Mouse (Mus musculus) spleen, postnatal 10 days (tissue): ENCODE data around the gene Osbp2.

Experiments
- DNase-seq, 2 experiments: peaks; one replicate each; pipeline ENCODE4 v3.0.0; 2021 to 2022; ENCODE audit warnings: low spot score in 2 of 2

Gene Osbp2

DNA sequence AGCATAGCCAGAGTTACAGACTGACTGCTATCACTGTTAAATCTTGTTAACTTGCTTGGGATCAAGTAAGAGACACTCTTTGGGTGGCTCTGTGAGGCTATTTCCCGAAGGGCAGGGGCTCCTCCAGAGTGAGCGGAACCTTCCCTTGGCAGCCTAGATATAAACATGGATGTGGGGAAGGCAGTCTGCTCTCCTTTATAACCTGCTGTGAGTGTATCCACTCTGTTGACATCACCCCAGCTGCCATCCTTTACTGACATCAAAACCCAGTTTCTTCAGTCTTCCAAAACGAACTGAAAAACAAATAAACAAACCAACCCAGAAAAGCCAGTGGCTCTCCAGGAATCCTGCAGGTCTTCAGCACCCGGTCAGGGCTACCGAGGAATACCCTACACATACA lies 39.6 kb downstream of the Osbp2 start:
- DNase-seq = no peak

DNA sequence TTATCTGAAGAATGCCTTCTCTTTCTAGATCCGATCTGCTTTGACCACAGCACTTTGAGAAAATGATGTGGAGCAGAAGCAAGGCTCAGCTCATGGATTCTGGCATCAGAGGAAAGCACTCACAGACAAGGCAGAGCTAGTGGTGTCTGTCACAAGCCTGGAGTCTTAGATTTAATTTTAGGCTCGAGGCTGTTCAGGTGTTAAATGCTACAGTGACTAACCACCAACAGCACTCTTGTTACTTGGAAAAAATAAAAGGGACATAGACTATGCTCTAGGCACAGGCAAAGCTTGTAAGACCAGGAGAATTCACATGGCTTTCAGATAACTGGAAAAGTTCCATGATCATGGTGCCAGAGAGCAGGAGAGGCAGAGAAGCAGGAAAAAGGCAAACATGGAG lies 40.3 kb downstream of the Osbp2 start:
- DNase-seq = no peak

DNA sequence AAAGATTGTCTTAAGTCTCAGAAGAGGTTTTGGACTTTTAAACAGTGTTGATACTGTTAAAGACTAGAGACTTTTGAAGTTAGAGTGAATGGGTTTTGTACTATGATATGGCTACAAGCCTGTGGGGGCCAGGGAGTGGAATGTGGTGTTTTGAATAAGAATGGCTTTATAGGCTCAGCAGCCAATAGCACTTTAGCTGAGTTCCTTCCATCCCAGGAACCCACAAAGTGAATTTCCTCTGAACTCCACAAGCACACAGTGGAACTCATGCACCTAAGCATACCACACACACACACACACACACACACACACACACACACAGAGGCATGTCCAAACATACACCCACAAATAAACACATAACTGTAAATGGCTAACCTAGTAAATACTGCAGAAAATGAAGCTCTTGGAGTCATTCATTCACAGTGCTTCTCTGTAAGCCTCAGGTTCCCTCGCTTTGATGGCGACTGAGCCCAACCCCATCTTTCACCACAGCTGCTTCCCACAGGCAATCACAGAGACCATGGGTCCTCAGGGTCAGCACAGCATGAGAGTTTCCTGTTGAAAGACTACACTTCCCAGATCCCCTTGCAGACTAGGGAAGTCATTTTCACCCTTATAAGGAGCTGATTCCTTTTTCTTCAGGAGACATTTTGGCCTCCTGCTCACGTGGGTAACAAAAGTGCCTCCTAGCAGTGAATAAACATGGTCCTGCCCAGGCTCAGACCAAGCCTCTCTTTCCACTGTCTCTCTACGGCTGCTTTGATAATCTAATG lies 45.5 kb downstream of the Osbp2 start:
- no peak for DNase-seq

DNA sequence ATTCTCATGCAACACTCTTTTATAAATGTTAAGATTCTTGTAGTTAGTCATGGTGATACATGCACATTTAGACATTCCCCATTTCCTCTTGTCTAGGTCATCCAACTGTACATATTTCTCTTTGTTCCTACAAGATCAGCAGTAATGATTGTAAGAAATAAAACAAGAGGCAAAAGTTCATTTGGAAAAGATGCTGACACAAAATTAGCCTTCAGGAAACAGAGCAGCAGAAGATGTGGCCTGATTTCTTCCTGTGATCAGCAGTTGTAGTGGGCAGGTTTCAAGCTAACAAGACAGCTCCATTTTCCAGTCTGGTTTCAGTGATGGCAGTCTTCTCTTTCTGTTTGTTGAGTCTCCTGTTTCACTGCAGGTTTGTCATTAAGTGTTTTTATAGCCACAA lies 47.8 kb downstream of the Osbp2 start:
- DNase-seq = no peak

DNA sequence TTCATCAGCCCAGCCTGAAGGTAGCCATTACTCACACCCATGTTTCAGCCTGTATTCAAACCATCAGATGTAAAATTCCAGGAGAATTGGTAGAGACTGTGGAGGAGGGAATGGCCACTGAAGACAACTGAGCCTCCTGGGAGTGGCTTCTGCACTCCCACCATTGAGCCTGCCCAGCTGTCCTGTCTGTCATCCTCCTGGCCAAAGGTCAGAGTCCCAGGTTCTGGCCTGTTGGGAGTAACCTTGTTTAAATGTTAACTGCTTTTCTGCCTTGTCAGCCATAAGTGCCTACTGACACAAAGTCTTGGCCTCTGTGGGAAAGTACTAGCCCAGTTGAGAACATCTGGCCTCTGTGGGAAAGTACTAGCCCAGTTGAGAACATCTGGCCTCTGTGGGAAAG lies 50.4 kb downstream of the Osbp2 start:
- no peak for DNase-seq

DNA sequence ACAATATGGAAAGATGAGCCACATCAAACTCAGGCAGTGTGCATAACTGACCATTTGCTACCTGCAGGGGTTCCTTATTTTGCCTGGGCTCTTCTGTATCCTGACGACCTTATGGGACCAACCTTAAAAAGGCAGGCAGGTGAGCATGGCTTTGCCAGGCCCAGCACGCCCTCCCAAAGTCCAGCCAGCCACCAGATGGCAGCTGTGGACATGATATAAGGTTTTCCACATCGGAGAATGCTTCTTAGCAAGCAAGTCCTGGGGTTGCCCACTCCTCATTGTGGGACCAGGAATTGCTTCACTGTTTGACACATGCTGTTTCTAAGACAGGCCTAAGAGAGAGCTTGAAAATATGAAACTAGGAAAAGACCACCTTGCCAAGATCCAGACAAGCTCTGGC lies 55.5 kb downstream of the Osbp2 start:
- DNase-seq = no peak

DNA sequence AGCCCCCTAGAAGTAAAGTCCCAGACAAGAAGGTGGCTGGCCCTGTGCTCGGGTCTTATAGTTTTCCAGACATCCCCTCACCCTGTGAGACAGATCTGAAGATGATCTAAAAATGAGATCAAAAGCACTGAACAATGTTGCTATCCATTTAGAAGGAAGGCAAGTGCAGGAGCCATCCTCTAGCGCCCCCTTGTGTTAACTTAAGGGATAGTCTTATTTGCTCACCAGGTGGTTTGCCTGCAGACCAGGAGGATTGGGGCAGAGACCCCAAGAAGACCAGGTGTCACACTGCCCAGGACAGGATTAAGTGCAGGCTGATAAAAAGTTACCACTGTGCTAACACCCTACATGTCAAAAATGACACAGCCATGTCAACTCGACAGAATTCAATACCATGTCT lies 58.3 kb downstream of the Osbp2 start:
- DNase-seq = no peak

DNA sequence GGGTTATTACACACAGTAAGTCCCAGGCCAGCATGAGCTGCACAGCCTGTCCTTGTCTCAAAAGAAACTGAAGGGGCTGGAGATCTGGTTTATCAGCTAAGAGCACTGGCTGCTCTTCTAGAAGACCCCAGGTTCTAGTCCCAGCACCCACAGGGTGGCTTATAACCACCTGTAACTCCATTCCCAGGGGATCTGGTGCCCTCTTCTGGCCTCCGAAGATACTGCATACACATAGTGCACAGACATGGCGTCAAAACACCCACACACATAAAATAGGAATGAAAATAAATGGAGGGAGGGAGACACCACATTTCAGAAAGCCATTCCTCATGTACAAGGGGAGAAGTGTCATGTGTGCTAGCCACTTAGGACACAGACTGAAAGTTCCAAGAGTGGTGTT lies 59.1 kb downstream of the Osbp2 start:
- no peak for DNase-seq

DNA sequence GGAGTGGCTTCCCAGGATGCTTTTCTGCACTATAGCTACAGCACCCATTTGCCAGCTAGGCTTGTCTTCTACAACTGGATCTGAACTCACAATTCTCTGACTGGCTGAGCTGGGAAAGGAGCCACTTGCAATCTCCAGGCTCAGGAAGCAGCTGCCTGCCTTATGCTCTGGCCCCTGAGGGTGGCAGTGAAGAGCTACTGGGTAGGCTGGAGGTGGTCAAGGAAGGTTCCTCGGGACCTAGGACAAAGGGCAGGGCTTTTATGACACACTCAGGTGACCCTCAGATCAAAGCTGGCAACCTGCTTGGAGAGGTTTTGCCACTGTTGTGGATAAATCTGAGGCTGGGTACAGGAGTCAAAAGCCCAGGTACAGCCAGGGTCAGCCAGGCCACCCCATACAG lies 61.6 kb downstream of the Osbp2 start:
- DNase-seq = no peak

DNA sequence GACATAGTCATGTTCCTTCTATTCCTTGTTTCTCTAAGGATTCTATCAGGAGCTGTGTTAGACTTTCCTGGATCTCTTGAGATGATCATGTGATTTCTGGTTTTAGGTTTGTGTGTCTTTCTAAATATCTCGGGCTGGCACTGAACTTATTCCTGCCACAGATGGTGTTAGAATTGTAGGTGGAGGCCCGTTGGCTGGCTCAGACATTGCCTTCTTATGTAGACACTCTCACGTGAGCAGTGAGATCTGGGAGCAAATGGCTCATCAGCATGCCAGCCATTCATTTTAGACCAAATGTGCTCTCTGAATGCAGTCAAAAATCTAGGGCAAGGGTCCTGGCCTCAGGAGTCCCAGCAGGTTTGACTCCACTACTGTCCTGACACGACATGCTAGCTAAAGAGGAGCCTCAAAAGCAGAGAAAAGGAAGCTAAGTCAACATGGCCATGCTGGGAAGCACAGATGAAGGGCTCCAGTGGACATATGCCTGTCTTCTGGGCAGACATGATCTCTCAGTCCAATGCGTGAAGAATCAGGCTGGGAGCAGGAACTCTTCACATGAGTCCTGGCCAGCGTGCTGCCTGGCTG lies 66.0 kb downstream of the Osbp2 start:
- no peak for DNase-seq

DNA sequence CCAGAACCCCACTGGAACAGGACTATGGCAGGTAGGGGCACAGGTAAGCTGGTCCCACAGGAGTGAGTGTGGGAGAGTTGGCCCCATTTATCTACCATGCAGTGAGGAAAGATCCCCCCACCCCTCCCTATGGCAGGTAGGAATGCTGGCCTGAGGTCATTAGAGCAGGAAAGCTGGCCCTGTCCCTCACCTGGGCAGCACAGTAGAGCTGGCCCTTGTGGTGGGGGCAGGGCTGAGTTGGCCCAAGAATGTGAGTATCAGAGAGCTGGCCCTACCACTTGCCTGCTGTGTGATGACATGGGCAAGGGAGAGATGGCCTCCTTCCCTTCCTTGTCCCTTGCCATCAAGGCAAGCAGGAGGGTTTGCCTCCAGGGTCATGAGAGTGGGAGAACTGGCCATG lies 73.0 kb downstream of the Osbp2 start:
- no peak for DNase-seq

DNA sequence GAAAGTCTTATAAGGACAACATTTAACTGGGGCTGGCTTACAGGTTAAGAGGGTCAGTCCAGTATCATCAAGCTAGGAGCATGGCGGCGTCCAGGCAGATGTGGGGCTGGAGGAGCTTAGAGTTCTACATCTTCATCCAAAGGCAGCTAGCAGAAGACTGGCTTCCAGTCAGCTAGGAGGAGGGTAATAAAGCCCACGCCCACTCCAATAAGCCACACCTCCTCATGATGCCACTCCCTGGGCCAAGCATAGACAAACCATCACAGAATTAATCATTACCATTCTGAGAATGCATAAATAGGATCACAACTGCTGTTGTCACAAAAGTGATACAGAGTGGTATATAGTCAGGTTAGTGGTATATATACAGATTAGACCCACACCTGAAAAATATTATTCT lies 73.8 kb downstream of the Osbp2 start:
- no peak for DNase-seq

DNA sequence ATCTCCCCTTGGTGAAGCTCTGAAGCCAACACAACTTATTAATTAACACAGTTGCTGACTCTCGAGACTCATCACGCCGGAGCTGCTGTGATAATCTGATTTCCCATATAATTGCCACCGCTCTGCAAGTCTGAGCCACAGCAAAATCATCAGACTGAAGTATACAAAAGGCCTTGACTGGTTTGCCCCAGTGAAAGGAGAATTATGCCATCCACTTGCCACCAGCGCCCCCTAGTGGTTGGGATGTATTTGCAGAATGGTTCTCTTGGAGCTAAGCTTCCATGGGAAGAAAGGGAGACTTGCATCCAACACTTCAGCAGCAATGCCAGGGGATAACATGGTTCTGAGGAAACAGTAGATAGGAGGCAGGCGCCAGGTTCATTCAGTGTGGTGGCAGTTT lies 77.1 kb downstream of the Osbp2 start:
- peak; percentile 53 to 82 for DNase-seq

DNA sequence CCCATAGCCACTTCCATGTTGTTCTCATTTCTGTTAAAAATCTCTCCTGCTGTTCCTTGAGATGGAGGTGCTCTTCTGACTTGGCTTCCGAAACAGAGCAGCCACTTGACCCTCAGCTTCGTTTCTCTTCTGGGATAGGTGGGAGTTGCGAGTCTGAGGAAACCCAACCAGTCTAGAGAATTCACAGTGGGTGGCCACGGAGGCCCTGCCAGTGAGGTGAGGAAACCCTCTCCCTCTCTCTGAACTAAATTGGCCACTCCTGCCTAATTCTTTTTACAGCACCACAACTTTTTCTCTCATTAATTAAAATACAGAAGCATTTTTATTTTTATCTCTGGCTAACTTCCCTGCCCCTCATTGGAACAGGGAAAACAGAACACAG lies 88.4 kb downstream of the Osbp2 start:
- no peak for DNase-seq

DNA sequence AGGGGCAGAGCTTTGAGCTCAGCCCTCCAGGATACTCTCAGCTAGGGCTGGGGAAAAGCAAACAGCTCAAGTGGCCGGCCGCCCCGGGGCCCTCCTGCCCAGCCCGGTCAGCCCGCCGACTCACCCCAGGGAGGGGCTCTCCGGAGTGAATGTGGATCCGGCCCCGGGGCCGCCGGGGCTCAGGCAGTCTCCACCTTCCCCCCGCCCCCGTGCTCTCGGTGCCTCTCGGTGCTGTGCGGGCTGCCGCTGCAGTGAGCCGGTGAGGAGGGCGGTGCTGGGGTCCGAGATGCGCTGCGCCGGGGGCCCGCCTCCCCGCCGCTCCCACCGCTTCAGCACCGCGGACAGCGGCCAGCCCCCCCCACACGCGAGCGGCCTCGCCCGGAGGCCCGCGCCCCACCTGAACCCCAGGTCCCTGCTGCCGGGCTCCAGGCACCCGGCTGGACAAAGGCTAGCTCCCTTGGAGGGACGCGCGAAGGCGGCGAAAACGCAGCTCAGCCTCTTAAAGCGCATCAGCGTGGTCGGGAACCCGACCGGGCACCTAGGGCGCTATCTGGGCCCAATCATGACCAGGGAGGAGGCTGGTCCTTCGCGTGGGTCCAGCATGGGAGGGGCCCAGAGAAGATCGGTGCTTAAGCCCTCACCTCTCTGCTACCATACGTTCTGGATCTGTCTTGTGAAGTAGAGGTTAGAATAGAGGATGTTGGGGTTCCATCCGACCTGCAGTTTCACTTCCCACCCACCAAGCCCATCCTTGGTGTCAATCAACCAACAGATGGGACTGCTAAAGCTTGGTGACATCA lies 89.0 kb downstream of the Osbp2 start:
- peak in 1 of 2 experiments; percentile 41 for DNase-seq

DNA sequence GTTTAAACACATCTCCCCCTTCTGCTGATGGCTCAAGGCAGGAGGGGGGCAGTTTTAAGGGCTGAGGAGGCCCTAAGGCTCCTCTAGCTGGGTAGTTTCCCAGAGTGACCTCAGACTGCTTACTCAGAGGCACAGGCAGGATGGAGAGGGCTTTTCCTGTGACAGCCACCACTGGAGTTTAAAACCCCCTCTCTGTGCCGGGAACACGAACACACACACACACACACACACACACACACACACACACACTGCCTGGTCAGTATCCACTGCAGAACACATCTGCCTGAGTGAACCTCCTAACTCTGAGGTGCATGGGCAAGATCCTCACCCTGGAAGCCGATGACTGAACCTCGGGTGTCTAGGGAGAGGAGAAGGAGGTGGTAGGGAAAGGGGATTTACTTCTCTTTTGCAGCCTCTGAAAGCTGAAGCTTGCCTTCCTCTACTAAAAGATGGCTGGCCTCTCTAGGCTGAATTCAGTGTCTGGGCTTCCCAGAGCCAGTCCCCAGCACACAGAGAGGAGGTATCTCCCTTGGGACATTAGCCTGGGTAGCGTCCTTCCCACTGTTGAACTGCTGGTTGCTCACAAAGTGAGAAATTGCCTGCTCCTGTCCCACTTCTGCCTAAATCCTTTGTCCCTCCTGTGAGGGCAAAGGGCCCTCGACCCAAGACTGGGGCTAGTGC lies 89.8 kb downstream of the Osbp2 start:
- DNase-seq = no peak

DNA sequence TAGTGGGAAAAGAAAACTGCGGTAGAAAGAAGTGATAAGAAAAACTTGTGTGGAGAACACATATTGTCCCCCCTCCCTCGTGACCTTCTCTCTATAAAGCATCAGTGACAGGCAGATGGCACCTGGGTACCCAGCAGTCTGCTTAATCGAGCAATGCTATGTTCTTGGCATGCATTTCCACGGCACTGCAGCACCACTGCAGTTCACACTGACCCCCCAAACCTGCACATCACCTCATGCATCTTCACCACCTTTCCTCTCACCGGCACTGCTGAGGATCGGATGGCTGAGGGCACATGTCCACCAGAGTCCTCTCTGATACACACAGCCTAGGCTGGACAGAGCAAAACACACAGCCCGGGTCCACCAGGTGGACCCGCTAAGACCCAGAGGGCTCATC lies 90.6 kb downstream of the Osbp2 start:
- no peak for DNase-seq

DNA sequence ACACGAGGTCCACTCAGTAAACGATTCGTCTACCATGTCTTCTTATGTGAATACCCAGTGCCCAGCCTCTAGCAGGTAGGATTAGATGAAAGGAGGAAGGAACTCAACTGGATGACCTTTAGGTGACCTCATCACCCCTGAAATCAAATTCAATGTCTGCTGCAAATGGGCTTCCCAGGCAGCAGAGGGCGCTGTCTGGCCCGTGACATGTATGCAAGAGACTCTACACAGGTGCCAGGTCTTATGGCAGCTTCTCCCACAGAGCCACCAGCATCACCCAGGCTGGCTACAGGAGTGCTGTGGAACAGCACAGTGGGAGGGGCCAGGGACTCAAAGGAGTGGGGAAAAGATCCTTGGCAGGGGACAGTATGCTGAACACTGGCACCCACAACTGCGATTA lies 92.4 kb downstream of the Osbp2 start:
- no peak for DNase-seq

DNA sequence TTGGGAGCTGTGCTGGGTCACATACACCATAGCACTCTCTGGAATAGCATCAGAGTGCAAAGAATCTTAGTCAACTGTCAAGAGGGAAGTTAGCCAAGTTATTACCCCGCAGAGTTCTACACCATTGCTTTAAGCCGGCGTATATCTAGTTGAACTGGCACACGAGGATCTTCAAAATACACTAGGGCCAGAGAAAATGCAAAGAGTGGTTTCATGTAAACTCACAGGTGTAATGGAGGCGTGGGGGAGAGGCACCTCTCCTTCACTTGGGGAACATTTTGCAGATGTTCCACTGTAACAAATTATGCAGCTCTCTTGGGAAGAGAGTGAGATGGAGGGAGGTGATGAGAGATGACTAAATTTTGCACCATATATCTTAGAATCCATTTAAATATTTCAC lies 95.9 kb downstream of the Osbp2 start:
- no peak for DNase-seq

DNA sequence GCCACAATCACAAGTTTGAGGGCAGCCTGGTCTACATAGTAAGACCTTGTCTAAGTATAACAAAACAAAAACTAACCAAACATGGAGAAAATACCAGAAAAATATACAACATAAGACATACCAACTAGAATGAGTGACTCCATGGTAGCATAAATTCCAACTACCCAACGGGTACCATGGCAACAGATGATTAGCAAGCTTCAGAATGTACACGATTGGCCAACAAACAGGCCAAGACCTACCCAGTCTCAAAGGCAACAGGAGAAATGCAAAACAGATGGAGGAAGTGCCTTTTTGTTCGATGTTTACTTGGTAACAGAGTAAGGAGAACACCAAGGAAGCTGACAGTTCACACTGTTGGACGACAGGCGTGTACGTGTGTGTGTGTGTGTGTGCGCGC lies 96.7 kb downstream of the Osbp2 start:
- no peak for DNase-seq

DNA sequence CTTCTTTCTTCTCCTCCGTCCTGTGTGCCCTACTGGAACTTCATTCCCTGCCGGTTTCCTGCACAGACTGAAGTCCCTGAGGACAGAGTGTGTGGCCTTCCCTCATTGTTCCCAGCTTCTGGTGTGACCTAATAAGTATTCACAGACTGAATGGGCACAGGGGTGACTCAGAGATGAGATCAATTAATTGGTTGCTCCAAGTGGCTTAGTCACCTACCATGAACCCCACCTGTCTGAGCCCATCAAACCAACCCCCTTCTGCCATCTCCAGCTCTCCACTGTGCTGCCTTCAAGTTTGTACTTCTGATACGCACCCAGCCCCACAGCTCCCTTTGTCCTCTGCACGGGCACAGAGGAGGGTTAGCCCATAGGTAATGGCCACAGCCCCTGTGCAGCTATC lies 99.4 kb downstream of the Osbp2 start:
- DNase-seq = no peak

DNA sequence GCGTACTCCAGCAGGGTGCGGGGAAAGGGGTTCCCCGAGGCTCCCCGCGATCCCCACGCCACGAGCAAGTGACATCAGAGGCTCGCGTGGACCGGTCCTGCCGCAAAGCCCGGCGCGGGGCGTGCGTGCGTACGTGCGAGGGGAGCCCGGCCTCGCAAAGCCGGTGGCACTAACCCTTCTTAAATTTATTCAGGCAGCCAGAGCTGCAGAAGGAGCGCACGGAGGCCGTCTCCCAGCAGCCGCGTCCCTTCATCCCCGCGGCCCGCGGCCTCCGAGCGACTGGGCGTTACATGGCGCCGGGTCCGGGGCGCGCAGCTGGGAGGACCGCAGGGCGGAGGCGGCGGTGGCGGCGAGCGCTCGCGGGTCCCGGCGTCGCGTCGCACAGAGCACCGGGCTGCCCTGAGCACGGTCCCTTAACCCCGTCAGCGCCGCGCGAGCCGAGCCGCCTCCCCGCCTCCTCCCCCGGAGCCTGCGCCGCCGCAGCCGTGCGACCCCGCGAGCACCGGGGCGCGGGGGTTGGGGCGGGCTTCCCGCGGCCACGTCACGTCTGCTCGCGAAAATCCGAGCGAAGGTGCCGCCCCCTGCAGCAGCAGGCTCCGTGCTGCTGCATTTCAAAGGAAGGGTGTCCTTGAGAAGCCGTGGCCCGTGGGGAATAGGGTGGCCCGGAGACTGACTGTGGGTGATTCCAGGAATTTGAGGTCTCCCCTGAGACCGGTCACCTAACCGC lies 101.8 kb downstream of the Osbp2 start:
- no peak for DNase-seq
